Mouse (Mus musculus) inflammation-experienced regulatory T-cells, adult 6 months (primary cell): ENCODE data around the gene Ubtd1. TPM values are rescaled to one million over a fixed set of nuclear protein-coding genes. Genes with fewer than 3 reads are reported as not detected.

Source experiments
- ATAC-seq: one replicate; pipeline ENCODE4 v1.8.0; 2017
- polyA plus RNA-seq, 3 experiments: library from polyadenylated mRNA; unstranded; fragments of 100-300 nt; shearing (Covaris generic); gene quantifications; one replicate each; pipeline ENCODE4 v1.2.1; 2017

Gene Ubtd1
- 1 to 10 TPM; 1.1 to 4.7 (median 3.9) TPM for polyA plus RNA-seq

- ATAC-seq, result peak; percentile 10
Observed at GRCm38 (mm10) chr19:41981595-41981927, at the start of gene Ubtd1. Gene Ubtd1, plus strand, starts transcription at chr19:41981763.

GRCm38 (mm10) chr19:41932686-41933085 is 48.9 kb upstream of the Ubtd1 start:
- ATAC-seq, result peak; percentile 31

- ATAC-seq, result peak; percentile 99
Observed at GRCm38 (mm10) chr19:41933179-41934086, 48.1 kb upstream of the Ubtd1 start, which contains the start of the genes Exosc1 and Zdhhc16. Gene Exosc1, minus strand, starts transcription at chr19:41933423. Gene Zdhhc16, plus strand, starts transcription at chr19:41933480.

- ATAC-seq, result no peak
Observed at GRCm38 (mm10) chr19:41934124-41934523, 47.4 kb upstream of the Ubtd1 start.

- ATAC-seq, result no peak
Observed at GRCm38 (mm10) chr19:41935921-41936320, 45.6 kb upstream of the Ubtd1 start.

GRCm38 (mm10) chr19:41938539-41938938 is 43.0 kb upstream of the Ubtd1 start:
- ATAC-seq, result no peak

- no peak for ATAC-seq
Observed at GRCm38 (mm10) chr19:41943841-41944240, 37.7 kb upstream of the Ubtd1 start.

GRCm38 (mm10) chr19:41952287-41952686 is 29.3 kb upstream of the Ubtd1 start:
- ATAC-seq, result no peak

GRCm38 (mm10) chr19:41953574-41953973 is 28.0 kb upstream of the Ubtd1 start:
- no peak for ATAC-seq

- peak; percentile 70 for ATAC-seq
Observed at GRCm38 (mm10) chr19:41969618-41970017, 11.9 kb upstream of the Ubtd1 start.

GRCm38 (mm10) chr19:41973891-41974794 is 7.4 kb upstream of the Ubtd1 start:
- ATAC-seq, result peak; percentile 43

- ATAC-seq, result peak; percentile 20
Observed at GRCm38 (mm10) chr19:41980422-41980818, 1.1 kb upstream of the Ubtd1 start.

- ATAC-seq, result peak; percentile 86
Observed at GRCm38 (mm10) chr19:41980819-41981594, 556 bp upstream of the Ubtd1 start, which contains the start of gene Mms19. Gene Mms19, minus strand, starts transcription at chr19:41981157.

- peak; percentile 3 for ATAC-seq
Observed at GRCm38 (mm10) chr19:41981931-41982790, 598 bp downstream of the Ubtd1 start.

- ATAC-seq, result no peak
Observed at GRCm38 (mm10) chr19:41982791-41983150, 1.2 kb downstream of the Ubtd1 start.

GRCm38 (mm10) chr19:41985994-41986393 is 4.4 kb downstream of the Ubtd1 start:
- ATAC-seq, result no peak

- ATAC-seq, result no peak
Observed at GRCm38 (mm10) chr19:41987206-41987605, 5.6 kb downstream of the Ubtd1 start.

- ATAC-seq, result no peak
Observed at GRCm38 (mm10) chr19:41989810-41990209, 8.2 kb downstream of the Ubtd1 start.

GRCm38 (mm10) chr19:41991926-41992477 is 10.4 kb downstream of the Ubtd1 start:
- ATAC-seq, result no peak

GRCm38 (mm10) chr19:41992971-41993370 is 11.4 kb downstream of the Ubtd1 start:
- no peak for ATAC-seq

- ATAC-seq, result no peak
Observed at GRCm38 (mm10) chr19:41993484-41993883, 11.9 kb downstream of the Ubtd1 start.
